Mouse (Mus musculus) erythroblast, adult 5-6 weeks (primary cell): Measurements from ENCODE around the gene Sos1. TPM values are rescaled to one million over a fixed set of nuclear protein-coding genes. Genes with fewer than 3 reads are reported as not detected.

ENCODE experiments used
- ATAC-seq: replicated peaks from 2 replicates; pipeline ENCODE4 v1.8.0; 2016; ENCODE audit warnings: moderate number of reproducible peaks, mild to moderate bottlenecking, moderate TSS enrichment, inconsistent platforms; ENCODE audit not compliant: poor library complexity, low FRiP score, severe bottlenecking
- total RNA-seq, 2 experiments: library from RNA; stranded (forward) in 1 of 2; stranded (reverse) in 1 of 2; fragments of 150-400 nt in 1 of 2; fragments of 200-764, 138-1000 nt in 1 of 2; gene quantifications; 2 replicates each; pipeline versions ENCODE4 v1.2.3 to v1.2.4; 2015 to 2017; ENCODE audit warnings: low replicate concordance in 2 of 2

Gene Sos1
- total RNA-seq, 2 experiments from 2014 or later = 4.1 to 6.5 TPM

GRCm38 (mm10) chr17:80496607-80497170, 16.4 kb upstream of the Sos1 start:
- ATAC-seq = no peak

DNA sequence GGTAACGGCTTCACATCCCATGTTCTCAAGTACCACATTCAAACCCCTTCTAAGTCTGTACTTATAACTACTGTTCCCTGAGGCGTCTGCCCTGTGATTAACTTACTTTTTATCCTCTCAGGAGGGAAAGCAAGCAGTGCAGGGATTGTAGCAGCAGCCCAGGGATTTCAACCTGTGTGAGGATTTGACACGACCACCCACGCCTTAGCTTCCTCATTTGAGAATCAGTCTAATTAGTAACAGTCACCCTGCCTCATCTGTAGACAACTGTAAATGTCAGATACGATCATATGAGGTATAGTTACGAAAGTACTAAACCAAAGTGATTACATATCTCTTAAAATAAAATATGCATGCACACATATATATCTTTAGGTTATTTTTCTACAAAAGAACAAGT, 15.9 kb upstream of the Sos1 start:
- no peak for ATAC-seq

GRCm38 (mm10) chr17:80493891-80494290, 13.6 kb upstream of the Sos1 start:
- ATAC-seq = no peak

DNA sequence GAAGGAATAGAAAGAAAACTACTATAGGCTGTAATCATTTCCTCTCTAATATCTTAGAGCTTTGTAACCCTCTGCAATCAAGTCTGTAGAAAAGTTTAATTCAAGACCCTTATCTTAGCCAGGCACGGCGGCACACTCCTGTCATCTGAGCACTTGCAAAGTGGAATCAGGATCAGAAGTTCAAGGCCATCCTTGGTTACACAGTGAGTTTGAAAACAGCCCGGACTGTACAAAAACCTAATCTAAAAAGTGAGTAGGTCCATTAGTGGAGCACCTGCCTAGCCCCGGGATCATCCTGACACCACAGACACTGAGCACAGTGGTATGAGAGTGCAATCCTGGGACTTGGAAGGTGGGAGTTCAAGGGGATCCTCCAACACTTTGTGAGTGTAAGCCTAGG, 12.6 kb upstream of the Sos1 start:
- ATAC-seq = no peak

DNA sequence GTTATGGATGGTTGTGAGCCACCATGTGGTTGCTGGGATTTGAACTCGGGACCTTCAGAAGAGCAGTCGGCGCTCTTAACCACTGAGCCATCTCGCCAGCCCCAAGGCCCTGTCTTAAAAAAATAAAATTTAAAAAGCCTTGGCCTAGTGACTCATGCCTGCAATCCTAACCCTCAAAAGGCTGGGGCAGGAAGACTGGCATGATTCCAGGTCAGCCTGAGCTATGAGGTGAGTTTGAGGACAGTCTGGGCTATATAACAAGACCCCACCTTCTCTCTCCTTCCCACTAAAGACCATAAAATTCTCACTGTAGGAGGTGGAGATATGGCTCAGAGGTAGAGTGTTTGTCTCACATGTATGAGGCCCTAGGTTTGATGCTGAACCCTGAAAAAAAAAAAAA, 12.0 kb upstream of the Sos1 start:
- ATAC-seq = no peak

DNA sequence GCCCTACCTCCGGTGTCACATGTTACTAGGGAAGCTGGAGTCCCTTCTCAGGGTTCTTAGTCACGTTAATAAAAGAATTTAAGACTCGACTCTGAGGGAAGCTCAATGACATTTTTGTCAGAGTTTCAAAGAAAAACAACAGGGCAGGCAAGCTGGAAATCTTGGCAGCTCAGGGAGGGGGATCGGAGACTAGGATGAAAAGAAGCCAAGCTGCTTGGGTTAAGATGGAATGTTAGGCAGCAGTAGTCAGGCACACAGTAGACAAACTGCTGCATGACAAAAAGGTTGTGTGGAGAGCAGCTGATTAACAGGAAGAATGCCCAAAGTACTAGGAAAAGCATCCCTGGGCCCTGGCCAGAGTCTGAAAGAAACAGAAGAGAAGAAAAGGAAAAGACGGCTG, 9.9 kb upstream of the Sos1 start:
- ATAC-seq = no peak

DNA sequence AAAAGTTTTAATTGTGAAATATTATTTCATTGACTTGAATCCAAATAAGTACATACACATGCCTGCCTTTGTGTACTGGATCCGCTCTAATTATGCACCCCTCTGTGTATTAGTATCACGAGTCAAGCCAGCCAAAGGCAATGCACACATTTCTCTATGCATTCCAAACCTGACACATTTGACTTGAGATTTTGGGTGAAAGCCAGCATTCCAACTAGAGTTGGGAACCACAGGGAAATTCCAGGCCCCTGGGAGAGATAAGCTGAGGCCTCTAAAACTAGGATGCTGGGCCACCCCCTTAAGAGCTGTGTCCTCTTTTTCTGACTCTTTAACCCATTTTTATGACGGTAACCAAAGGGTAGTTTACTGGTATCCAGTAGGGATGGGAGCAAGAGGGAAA, 8.7 kb upstream of the Sos1 start:
- ATAC-seq = no peak

- ATAC-seq = no peak
Measured at GRCm38 (mm10) chr17:80485160-80485559, 4.9 kb upstream of the Sos1 start.

DNA sequence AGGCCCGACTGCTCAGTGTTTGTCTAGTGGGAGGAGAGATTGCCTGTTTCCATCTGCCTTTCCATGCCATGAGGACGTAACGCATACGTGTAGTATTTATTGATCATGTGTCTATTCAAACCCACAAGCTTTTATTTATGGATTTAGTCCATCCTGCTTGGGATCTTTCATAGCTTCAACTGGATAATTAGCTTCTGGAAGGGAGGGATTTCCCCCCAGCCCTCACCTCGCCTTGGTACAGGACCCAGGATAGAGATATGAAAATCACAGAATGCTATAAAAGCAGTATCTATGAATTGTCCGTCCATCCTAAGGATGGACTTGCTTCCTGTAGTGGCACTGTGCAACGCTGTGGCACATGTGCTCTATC, 587 bp upstream of the Sos1 start:
- no peak for ATAC-seq

DNA sequence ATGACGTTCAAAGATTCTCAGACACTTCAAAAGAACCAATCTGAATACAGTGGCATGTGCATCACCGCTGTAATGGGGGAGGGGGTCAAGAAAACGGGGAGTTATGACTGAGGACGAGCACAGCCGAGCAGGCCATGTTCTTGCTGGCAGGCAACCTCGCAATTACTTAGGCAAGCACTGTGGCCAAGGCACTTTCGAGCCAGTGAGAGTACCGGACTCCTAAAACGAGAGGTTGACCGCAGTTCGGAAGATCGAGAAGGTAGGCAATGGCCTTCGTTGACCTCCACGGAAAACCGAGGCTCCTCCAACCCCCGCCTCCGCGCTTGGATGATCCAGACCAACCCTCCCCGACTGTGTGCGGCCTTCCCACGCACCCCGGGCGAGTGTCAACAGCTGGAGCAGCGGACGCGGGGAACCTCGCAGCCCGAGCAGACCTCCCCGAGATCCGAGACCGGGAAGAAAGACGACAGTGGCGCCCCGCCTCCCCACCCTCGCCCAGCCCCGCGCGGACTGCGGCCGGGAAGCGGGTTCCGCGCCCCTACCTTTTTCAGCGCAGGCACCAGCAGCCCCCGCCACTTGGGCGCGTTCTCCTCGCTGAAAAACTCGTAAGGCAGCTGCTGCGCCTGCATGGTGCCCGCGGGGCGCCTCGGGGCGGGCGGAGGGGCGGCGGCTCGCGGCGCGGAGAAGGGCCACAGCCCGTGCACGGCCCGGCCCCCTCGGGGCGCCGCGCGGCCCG, 790 bp downstream of the Sos1 start:
- ATAC-seq = peak; percentile 47

DNA sequence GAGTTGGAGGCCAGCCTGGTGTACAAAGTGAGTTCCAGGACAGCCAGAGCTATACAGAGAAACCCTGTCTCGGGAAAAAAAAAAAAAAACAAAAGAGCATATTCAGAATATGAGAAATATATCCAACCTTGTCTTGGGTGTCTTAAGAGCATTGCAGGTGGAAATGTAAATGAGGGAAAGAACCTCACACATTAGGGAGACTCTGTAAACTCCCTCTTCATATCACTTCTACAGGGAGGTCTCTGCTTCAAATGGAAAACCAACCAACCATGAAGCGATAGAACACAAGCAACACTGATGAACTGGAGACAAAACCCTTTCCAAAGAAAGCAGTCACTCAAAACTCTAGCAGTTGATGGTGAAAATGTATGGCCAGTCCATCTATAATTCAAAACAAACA, 2.6 kb downstream of the Sos1 start:
- ATAC-seq = no peak

- peak; percentile 79 for ATAC-seq
Measured at GRCm38 (mm10) chr17:80476496-80476895, 3.8 kb downstream of the Sos1 start.

GRCm38 (mm10) chr17:80471056-80471802, 9.0 kb downstream of the Sos1 start:
- ATAC-seq = no peak

- peak; percentile 97 for ATAC-seq
Measured at GRCm38 (mm10) chr17:80468417-80468894, 11.8 kb downstream of the Sos1 start.

DNA sequence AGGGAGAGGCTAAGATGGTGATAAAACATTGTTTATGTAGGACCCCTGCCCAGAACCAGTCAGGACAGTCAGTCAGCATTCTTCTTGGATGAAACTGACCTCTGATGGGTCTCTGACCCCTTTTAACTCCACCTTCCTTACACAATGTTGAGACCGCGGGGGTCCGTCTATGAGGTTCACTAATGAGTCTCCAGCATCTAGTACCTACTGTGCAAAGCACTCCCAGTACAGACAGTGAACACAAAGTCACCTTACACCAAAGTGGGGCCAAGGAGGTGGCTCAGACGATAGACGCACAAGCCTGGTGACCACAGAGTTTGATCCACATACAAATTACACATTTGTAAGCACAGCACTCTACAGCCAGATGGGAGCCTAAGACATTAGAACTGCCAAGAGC, 20.0 kb downstream of the Sos1 start:
- ATAC-seq = no peak

- ATAC-seq = peak; percentile 71
Measured at GRCm38 (mm10) chr17:80455648-80456047, 24.6 kb downstream of the Sos1 start.

GRCm38 (mm10) chr17:80450426-80451030, 29.7 kb downstream of the Sos1 start:
- no peak for ATAC-seq

DNA sequence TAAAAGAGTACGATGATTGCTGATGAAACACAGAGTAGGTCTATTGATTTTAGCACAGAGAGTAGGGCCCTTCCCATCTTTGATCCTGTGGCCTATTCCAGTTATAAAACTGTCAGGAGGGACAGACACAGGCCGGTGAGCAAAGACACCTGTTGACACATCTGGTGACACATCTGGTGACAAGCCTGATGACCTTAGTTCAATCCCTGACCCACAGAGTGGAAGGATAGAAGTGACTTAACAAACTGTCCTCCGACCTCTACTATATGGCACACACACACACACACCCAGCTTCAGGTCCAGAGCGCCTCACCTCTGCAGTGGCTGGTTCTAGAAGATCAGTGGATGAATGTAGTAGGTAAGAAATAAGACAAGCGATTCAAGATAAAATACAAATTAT, 33.8 kb downstream of the Sos1 start:
- ATAC-seq = no peak

GRCm38 (mm10) chr17:80445433-80445832, 34.8 kb downstream of the Sos1 start:
- no peak for ATAC-seq

GRCm38 (mm10) chr17:80435680-80436079, 44.6 kb downstream of the Sos1 start:
- no peak for ATAC-seq

- no peak for ATAC-seq
Measured at GRCm38 (mm10) chr17:80434430-80434829, 45.8 kb downstream of the Sos1 start.
